Mouse (Mus musculus): Measurements from ENCODE around the gene Jmjd1c. TPM values are rescaled to one million over a fixed set of nuclear protein-coding genes. Genes with fewer than 3 reads are reported as not detected.

Gene Jmjd1c
- polyA plus RNA-seq (2014; fragmentation: Illumina TruSeq; extraction: RNeasy Lipid Tissue Mini Kit (QIAGEN cat#74804); ENCODE audit: low read depth, low replicate concordance) = 47.1 TPM

DNA sequence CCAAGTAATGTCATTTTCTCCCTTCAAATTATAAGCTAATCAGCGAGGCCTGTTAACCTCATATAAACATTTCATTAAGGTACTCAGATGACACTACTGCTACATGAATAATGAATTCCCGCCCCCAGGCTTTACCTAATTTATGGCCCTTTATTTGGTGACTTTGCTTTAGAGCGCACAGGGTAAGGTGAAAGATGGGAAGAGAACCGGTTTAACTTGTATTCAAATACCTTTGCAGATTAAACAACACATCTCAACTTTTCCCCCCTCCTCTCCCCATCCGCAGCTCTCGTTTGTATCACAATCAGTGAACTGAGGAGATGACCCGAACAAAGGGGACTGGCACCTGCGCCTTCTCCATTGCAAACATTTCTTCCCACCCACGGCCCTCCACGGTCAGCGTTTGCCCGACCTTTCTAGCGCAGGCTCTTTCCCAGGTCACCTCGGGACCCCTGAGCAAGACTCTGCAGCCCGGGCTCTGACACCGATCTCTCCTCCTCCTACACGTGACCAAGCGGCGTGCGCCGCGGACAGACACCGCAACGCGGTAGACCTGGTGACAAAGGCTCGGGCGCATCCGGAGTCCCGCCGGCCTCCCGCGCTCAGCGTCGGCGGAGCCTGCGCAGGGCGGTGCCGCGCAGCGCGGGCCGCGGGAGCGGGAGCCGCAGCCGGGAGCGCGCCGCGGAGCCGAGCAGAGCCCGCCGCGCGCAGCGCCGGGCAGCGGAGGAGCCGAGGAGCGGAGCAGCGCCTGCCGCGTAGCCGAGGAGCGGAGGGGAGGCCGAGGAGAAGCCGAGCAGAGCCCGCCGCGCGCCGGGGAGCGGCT is at the start of gene Jmjd1c:
Gene Jmjd1c, plus strand, starts transcription at position 328 of the 823 bp plus-strand sequence.

DNA sequence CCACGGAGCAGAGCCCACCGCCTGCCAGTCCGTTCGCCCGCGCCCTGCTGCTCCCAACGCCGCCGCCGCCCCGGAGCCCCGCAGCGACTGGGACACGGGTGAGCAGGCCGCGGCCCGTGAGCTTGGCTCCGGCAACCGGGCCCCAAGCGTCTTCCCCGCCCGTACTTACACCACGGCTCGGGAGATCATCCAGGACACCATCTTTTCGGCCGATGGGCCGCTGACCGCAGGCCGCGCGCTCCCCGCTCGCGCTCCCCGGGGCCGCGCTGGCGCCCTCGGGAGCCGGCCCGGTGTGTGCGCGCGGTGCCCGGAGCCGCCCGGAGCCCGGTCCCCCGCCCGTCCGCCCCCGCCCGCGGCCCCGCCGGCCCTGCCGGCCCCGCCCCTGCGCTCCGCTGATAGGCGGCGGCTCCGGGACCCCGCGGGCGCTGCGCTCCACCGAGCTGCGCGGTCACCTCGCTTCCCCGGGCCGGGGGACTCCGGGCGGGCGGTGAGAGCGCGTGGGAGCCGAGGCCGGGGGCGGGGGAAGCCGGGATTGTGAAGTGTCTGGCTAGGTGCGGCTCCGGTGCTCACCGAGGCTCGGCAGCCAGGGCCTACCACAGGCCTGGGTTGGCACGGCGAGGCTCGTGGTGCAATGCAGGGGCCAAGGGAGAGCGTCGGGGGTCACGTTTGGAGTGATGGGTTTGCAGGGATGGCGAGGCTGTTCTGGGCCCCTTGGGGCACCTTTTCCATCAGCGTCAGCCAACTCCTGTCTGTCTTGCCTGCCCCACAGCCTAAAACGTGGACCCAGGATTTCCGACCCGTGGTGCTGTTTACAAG is 904 bp downstream of the Jmjd1c start, which contains the start of gene Reep3:
Gene Reep3, minus strand, starts transcription at position 325 of the 816 bp plus-strand sequence.

GRCm38 (mm10) chr10:67285176-67285814 is 189.4 kb downstream of the Jmjd1c start, which contains the start of gene Nrbf2:
Nrbf2 (minus strand) TSS chr10:67285305.

Other genes starting within 250 kb of the Jmjd1c start
- gene Reep3, start 820 bp downstream of the Jmjd1c start, polyA plus RNA-seq (2014; fragmentation: Illumina TruSeq; extraction: RNeasy Lipid Tissue Mini Kit (QIAGEN cat#74804); ENCODE audit: low read depth, low replicate concordance) = 80.3 TPM
- 27.1 TPM for gene Nrbf2, start 189.2 kb downstream of the Jmjd1c start, polyA plus RNA-seq (2014; fragmentation: Illumina TruSeq; extraction: RNeasy Lipid Tissue Mini Kit (QIAGEN cat#74804); ENCODE audit: low read depth, low replicate concordance)